Mouse (Mus musculus): ENCODE data around the gene Fam169b. TPM values are rescaled to one million over a fixed set of nuclear protein-coding genes. Genes with fewer than 3 reads are reported as not detected.
"Not testable (repeated sequence)": the region's sequence is repeated elsewhere in the genome, so short reads cannot be mapped to it uniquely, and the experiment has no call there.

Gene Fam169b
- total RNA-seq, 2 experiments from 2014 or later, result 0.64 to 1.1 TPM

DNA sequence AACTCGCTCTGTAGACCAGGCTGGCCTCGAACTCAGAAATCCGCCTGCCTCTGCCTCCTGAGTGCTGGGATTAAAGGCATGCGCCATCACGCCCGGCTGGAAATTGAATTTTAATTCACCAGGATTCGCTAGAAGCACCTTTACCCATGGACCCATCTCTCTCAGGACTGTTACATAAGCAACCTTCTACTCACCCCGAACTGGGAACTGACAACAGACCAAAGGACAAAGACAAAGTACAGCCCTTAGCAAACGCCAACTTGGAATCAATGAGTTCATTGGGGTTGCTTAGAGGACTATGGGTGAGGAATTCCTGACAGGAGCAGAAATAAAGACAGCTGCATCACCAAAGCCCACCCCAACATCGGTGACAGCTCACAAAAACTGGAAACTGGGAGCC lies 1.0 kb upstream of the Fam169b start:
- no peak overlapping the region for H3K4me3 ChIP-seq
- DNase-seq (ENCODE audit: low spot score in 2 of 2), result no peak
- no peak for TF ChIP-seq CTCF (conservative IDR thresholded peaks at IDR 0.05)
- no peak overlapping the region for H3K27ac ChIP-seq

- no peak for TF ChIP-seq CTCF (conservative IDR thresholded peaks at IDR 0.05)
- Histone ChIP-seq H3K4me3 (no peak overlapping the region), H3K27ac (no peak overlapping the region)
- no peak for DNase-seq (ENCODE audit: low spot score in 2 of 2)
Observed at GRCm38 (mm10) chr7:68274218-68274617, 579 bp downstream of the Fam169b start.

DNA sequence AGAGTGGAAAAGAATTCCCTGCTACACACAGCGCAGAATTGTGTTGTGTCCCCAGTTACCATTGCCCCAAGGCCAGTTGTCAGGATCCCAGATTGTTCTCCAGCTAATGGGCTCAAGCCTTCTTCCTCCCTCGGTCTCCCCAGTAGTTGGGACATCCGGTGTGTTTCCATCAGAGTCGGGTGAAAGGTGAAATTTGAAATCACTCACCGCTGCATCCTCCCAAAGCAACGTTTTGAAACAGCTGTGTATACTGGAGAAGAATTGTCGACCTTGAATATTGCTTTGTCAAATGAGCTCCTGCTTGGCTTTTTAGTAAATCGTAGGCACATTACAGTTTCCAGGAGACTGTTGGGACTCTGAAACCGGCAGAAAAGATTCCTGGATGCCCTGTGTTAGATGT lies 1.3 kb downstream of the Fam169b start:
- no peak for DNase-seq (ENCODE audit: low spot score in 2 of 2)
- H3K27ac ChIP-seq, result no peak overlapping the region
- H3K4me3 ChIP-seq, result no peak overlapping the region
- TF ChIP-seq CTCF (conservative IDR thresholded peaks at IDR 0.05), result no peak

GRCm38 (mm10) chr7:68275445-68275837 lies 1.8 kb downstream of the Fam169b start:
- DNase-seq (ENCODE audit: low spot score in 2 of 2); H3K27ac ChIP-seq; H3K4me3 ChIP-seq: not testable (repeated sequence)

DNA sequence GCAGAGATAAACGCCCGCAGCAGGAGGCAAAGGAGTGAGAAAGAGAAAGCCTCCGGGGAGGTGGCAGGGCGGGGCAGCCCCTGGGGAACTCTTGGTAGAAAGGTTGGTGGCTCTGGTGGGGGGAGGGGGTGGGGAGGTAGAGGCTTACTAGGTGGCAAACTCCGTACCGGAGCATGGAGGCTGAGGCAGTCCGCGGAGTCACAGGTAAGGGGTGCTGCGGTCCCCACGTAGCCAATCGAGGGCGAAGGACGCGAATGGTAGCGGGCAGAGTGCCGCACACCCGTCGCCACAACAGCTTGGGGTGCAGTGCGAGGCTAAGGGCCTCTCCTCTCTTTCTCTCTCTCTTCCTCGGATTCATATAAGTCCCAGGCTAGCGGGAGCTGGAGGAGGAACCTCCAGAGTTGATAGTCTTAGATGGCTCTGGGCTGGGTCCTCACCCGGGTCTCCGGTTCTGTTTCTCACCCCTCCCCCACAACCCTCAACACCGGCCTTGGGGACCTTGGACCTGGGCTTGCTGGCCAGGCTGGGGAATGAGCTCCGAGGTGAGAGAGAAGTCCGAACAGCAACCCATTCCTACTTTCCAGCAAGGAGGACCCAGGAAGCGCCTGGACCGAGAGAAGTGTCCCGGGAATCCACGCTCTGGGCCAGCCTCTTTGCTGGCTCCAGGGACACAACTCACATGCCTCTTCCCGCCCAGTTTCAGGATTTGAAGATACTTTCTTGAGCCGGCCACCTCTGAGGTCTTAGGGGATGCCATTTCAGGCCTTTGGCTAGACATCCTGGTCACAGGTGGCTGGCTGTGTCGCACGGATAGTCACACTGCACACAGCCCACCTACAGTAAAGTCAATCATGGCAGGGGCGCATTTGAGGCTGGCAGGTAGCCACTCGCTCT lies 2.4 kb downstream of the Fam169b start:
- no peak for TF ChIP-seq CTCF (conservative IDR thresholded peaks at IDR 0.05)
- H3K4me3 ChIP-seq, result peak overlapping the region; percentile 33
- peak overlapping the region; percentile 23; the same call in 1 of the 2 replicates for H3K27ac ChIP-seq
- DNase-seq (ENCODE audit: low spot score in 2 of 2), result no peak

DNA sequence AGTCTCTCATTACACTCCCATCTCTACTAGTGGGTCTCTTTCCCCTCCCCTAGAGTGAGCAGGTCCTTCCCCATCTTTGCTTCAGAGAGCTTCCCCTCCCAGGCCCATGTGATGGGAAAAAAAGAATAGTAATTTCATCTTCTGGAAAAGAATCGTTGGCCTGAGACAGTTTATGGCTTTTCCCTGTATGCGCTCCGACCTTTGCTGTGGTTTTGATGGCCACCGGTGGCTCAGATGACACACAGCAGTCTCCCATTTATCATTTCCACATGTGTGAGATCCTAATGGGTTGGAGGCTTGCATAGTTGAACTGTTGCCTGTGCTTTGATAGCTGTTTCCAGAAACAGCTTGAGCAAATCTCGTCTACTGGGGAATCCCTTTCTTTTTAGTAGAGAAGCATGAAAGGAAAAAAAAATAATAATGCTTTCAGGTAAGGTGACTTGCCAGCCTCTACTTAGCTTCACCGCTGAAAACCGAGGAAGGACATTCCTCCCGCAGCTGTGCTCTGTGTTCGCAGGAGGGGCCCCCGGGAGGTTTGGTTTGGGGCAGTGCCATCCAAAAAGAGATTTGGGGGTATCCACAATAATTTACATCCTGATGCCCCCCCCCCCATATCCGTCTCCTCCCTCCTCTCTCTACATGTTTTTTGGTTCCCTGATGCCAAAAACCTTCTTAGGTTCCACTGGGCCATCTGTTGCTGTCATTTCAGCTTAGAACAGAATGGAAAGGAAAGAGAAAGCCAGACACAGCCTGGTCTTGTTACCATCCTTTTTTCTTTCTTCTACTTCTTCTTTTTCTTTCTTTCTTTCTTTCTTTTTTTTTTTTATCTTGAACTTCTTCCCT lies 3.6 kb downstream of the Fam169b start:
- Histone ChIP-seq H3K4me3 (no peak overlapping the region), H3K27ac (peak overlapping the region; percentile 36; the same call in 1 of the 2 replicates)
- DNase-seq (ENCODE audit: low spot score in 2 of 2), result no peak
- TF ChIP-seq CTCF (conservative IDR thresholded peaks at IDR 0.05), result no peak

- Histone ChIP-seq H3K27ac (peak overlapping the region; percentile 36; the same call in 1 of the 2 replicates), H3K4me3 (no peak overlapping the region)
- DNase-seq (ENCODE audit: low spot score in 2 of 2), result no peak
- TF ChIP-seq CTCF (conservative IDR thresholded peaks at IDR 0.05), result no peak
Observed at GRCm38 (mm10) chr7:68277897-68278270, 4.2 kb downstream of the Fam169b start.

DNA sequence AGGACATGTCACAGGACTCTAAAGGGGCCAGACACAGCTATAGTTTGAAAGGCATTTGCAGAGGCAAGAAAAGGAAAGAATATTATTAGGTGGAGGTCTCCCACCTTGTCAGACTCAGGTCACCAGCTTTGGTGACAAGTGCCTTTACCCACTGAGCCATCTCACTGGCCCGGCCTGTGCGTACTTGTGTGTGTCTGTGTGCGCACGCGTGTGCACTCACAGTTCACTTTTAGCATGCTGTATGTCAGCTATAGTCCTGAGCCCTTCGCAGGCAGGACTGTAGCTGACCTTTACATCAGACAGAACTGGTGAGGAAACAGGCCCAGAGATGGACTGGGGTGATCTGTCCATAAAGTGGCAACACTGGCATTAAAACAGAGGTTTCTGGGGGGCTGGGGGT lies 4.7 kb downstream of the Fam169b start:
- DNase-seq (ENCODE audit: low spot score in 2 of 2), result no peak
- Histone ChIP-seq H3K27ac (peak overlapping the region; percentile 36; the same call in 1 of the 2 replicates), H3K4me3 (no peak overlapping the region)
- no peak for TF ChIP-seq CTCF (conservative IDR thresholded peaks at IDR 0.05)

DNA sequence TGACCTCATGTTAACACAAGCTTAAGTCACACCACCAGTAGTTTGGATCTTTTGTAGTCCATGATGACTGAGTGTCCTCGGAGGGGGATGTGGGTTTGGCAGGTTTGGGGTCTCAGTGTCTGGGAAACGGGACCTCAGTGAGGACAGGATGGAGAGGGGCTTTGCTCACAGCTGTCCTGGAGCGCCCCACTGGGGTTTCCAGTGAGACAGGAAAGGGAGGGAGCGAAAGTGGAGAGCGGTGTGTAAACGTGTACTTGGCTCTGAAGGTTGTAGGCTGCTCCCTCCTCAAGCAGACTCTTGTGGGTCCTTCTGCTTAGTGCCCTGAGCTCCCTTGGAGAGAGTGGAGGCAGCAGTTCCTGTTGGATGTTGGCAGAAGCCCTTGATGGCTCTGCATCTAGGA lies 5.3 kb downstream of the Fam169b start:
- Histone ChIP-seq H3K4me3 (no peak overlapping the region), H3K27ac (no peak overlapping the region)
- DNase-seq (ENCODE audit: low spot score in 2 of 2), result no peak
- no peak for TF ChIP-seq CTCF (conservative IDR thresholded peaks at IDR 0.05)

DNA sequence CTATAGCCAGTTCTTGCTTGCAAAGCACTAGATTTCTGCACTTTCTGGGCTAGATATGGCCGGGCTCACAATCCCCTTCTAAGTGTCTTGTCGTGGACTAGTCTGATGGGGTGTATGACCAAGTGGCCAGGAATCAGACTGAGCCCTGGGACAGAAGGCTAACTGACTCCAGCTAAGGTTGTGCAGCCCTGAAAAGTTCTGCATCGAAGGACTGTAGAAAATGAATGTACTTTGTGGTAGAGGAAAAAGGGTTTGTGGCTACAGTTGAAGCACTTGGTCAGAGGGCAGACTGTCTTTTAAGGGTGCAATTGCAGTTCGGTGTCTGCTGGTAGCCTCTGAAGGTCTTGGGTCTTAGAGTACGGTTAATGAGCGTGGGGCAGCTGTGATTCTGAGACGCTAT lies 5.8 kb downstream of the Fam169b start:
- H3K27ac ChIP-seq, result no peak overlapping the region
- no peak for TF ChIP-seq CTCF (conservative IDR thresholded peaks at IDR 0.05)
- no peak overlapping the region for H3K4me3 ChIP-seq
- no peak for DNase-seq (ENCODE audit: low spot score in 2 of 2)

- TF ChIP-seq CTCF (conservative IDR thresholded peaks at IDR 0.05), result no peak
- DNase-seq (ENCODE audit: low spot score in 2 of 2), result no peak
- H3K27ac ChIP-seq, result no peak overlapping the region
- H3K4me3 ChIP-seq, result no peak overlapping the region
Observed at GRCm38 (mm10) chr7:68280352-68280869, 6.8 kb downstream of the Fam169b start.

DNA sequence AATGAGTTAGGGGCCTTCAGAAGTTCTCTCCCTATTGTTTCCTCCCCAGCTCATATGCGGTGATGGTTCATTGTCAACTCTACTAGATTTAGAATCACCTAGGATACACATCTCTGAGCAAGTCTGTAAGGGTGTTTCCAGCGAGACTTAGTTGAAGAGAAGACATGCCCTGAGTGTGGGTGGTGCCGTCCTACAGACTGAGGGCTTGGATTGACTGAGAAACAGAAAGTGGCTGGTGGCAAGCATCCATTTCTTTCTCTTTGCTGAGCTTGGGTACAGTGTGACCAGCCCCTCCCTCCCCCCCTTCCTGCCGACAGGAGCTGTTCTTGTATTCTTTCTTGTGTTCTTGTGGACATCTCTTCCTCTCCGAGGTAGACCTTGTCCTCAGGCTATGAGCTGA lies 7.7 kb downstream of the Fam169b start:
- no peak overlapping the region for H3K27ac ChIP-seq
- H3K4me3 ChIP-seq, result no peak overlapping the region
- no peak for DNase-seq (ENCODE audit: low spot score in 2 of 2)
- TF ChIP-seq CTCF (conservative IDR thresholded peaks at IDR 0.05), result no peak
